Mouse (Mus musculus): ENCODE results near the gene Trpm3.

DNA sequence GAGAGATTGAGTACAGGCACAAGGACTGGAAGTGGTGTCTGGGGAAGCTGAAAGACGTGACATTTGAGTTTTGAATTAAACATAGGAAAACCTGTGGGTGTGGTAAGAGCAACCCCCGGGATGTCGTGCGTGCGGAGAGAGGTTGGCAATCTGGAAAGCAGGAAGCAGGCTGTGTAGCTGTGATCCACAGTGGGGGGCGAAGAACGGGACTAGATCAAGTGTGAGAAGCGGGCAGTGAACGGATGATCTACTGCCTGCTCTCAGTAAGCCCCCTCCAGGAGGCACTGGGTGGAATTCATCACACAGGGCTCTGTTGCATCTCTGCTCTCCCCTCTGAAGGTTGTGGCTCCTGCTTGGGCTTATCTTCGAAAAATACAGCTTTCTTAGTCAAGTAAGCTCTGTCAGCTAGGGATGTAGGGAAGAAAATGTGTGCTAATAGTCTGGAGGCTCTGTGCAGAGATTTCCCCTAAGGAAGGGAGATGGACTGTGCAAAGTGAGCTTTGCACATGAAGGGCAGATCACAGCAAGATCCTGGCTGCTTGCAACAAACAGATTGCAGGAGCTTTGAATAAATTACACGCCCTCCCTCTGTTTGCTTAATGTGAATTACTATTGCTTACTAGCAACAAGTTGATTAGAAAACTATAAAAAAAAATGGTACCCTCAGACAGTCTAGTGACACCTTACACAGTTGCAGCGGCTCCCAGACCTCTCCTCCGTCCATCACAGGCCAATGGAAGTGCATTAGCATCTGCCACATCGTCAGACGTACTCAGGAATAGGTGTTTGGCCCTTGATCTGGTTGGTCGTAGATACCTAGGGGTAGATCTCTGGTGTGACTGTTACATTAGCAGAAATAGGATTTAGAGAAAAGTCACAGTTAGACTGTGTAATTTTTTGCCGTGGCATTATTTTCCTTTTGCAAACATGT lies 164.4 kb downstream of the Trpm3 start:
- no peak for TF ChIP-seq CTCF (IDR thresholded peaks at IDR 0.05; ENCODE audit: control insufficient read depth, insufficient read depth, insufficient read length)
- TF ChIP-seq USF1 (IDR thresholded peaks at IDR 0.05; ENCODE audit: low read depth), result no peak
- TF ChIP-seq MYOG (IDR thresholded peaks at IDR 0.05; ENCODE audit: control insufficient read depth, extremely low read depth, insufficient read length), result no peak
- no peak for TF ChIP-seq MYOD1 (IDR thresholded peaks at IDR 0.05; ENCODE audit: control insufficient read depth, insufficient read length, low read depth)
- TF ChIP-seq MAX (IDR thresholded peaks at IDR 0.05), result no peak
- TF ChIP-seq CEBPB (IDR thresholded peaks at IDR 0.05; ENCODE audit: low read depth), result no peak
- TF ChIP-seq FOSL1 (IDR thresholded peaks at IDR 0.05; ENCODE audit: insufficient read depth, low read length, poor library complexity, severe bottlenecking), result no peak
